Mouse (Mus musculus): ENCODE data around the gene Agap1. TPM values are rescaled to one million over a fixed set of nuclear protein-coding genes. Genes with fewer than 3 reads are reported as not detected.

Gene Agap1
- total RNA-seq, 2 experiments from 2014 or later = 21.7 to 29.5 TPM

DNA sequence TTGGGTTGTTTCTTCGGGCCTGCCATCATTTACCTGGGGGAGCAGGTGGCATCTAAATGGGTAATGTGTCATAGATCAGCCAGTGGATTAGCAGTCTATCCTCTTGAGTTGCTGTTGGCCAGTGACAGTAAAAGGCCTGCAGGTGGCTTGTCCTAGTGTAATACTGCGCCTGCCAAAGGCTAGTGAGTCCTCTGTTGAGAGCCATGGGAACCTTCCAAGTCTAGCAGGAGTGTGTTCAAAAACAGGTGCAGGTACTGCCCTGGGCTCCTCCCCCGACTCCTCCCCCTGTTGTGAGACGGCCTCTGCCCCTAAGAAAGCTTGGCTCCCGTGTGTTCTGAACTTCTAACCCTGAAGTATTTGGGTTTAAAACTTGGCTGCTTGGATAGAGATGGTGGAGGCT is 1.9 kb downstream of the Agap1 start:
- 0 out of 2 replicates have a peak, but pooled peaks have one; percentile 12 for ATAC-seq (replicated peaks; ENCODE audit: low FRiP score, low TSS enrichment, poor library complexity, severe bottlenecking)

DNA sequence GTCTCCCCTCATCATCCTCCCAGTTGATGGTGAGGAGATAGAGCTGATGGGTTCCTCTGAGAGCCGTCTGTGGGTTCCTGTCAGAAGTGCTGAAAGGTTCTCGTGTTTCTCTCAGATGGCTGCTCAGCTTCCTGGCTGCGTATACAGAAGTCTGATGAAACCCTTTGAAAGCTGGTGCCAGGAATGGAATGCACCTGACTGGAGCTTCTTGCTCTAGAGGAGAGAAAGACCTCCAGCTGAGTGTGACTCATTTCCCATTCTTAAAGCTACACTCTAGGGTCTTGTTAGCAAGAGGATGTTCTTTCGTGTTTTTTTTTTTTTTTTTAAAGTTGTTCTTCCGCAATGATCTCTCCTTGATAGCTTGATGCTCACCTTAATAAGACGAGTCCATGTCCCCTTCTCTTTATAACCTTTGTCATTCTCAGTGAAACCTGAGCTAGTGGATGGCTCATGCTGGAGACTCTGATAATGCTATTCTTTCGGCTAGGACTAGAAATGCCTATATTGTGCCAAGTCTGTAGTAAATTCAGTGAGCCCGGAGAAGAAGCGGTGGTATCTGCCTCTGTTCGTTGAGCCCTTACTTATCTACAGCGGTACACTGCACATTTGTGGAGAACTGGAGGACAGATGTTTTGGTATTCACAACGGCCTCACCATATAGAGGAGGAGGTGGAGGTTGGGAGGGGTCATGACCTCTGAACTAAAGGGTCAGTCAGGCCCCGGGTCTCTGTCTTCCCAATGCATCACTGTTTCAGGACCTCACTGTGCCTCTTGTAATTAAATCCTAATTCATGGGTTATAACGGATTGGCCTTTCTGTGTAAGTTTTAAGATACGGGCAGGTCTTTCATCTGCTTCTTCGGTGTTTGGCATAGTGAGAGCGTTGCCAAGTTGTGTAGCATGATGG is 2.8 kb downstream of the Agap1 start:
- peak; percentile 68 for ATAC-seq (replicated peaks; ENCODE audit: low FRiP score, low TSS enrichment, poor library complexity, severe bottlenecking)

DNA sequence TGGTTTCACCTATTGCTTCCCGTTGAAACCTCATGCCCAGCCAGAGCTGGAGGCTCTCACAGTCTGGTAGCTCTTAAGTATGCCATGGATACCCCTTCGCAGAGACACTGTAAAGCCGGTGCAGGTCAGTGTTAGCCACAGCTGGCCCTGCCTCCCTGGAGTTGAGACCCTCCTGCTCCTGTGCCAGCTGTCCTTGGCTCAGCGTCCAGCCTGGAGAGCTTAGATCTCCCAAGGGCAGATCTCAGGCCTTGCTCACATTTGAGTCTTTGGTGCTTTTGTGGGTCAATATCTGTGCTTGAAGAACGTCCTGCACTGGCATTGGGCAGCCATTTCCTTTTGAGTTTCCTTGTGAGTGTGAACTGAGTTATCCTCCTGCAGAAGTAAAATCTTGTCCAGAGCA is 7.3 kb downstream of the Agap1 start:
- ATAC-seq (replicated peaks; ENCODE audit: low FRiP score, low TSS enrichment, poor library complexity, severe bottlenecking) = no peak

DNA sequence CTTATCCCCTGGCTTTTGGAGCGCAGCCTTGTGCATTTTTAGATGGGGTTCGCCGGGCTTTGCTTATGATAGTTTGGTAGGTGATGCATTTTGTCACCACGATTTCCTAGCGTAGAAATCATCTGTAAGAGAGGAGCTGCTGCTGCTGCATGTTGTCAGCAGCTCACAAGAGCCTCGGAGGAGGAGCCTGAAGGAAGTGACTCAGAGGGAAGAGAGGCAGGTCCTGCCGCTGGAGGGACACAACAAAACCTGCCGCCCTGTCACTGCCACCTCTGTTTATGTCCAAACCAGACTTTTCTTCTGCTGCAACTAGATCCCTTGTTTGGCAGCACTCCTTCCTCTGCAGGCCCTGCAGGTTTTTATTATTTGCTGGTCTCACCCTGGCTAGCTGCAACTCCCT is 8.5 kb downstream of the Agap1 start:
- peak; percentile 57 for ATAC-seq (replicated peaks; ENCODE audit: low FRiP score, low TSS enrichment, poor library complexity, severe bottlenecking)

DNA sequence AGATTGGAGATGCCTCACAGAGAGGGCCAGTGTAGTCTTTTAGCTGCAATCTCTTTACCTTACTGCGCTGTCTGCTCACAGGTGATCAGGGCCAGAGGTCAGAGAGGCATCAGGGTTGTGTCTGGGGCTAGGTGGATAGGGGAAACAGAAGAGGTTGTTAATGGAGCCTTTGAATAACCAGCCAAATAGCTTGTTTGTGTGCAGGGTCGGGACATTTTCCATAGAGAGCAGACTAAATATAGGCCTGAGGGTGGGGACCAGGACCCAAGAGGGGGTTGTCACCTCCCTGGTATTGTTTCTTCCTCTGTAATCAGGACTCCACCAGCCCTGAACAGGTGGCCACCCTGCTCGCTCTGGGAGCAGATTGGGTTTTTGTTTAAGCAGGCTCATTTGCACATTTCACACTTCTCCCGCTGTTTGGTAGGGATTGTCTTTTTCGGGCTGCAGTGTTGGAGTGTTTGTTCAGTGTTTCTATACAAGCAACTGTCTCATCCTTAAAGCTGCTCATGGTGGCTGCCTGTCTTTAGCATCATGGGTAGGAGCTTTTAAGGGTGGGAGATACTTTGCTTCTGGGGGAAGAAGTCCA is 10.9 kb downstream of the Agap1 start:
- no peak for ATAC-seq (replicated peaks; ENCODE audit: low FRiP score, low TSS enrichment, poor library complexity, severe bottlenecking)

DNA sequence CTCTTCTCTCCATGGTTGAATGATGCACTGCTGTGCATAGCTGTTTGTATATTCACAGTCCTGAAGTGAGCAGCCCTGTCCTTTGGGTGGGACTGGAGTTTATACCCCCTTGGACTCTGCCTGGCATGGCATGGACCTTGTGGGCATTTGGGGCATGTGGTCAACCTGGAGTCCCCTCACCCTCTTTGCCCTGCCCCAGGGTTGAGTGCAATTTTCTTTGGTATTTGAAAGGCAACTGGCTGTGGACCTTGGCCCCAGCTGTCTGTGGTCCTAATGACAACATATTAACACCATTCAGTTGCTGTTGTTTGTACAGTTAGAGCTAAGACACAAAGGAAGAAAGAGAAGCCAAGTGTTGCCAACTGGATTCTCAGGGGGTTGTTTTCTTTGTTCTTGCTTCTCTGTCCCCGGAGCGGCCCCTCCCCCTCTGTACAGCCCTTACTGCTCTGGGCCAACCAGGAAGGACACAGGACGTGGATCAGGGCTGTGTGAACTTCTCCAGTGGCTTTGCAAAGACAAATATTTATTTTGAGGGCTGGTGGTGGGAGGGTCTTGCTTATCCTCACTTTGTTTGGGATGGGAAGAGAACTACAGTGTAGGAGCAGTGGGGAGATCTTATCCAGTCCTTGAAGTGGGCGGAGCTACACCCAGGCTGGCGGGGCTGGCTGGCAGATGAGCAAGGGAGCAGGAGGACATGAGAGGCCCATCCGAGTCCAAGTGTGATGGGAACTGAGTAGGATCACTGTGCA is 12.9 kb downstream of the Agap1 start:
- peak; percentile 51; the same call in 1 of the 2 replicates for ATAC-seq (replicated peaks; ENCODE audit: low FRiP score, low TSS enrichment, poor library complexity, severe bottlenecking)

DNA sequence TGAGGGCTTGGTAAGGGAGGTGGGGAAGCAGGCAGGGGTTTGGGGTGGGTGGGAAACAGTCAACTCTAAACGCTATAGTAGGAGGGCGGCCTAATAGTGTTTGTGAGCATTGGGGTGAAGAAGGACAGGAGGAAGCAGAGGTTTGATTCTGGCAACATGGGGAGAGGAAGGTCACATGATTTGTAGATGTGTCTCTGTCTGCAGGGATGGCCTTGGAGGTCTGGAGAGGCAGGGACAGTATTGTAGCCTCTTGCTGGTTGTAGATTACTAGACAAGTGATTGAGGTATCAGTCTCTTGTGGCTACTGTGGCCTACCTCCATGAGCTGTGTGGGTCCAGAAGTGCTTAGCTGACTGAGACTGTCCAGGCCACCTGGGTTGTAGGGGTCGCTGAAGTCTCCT is 13.5 kb downstream of the Agap1 start:
- no peak for ATAC-seq (replicated peaks; ENCODE audit: low FRiP score, low TSS enrichment, poor library complexity, severe bottlenecking)

DNA sequence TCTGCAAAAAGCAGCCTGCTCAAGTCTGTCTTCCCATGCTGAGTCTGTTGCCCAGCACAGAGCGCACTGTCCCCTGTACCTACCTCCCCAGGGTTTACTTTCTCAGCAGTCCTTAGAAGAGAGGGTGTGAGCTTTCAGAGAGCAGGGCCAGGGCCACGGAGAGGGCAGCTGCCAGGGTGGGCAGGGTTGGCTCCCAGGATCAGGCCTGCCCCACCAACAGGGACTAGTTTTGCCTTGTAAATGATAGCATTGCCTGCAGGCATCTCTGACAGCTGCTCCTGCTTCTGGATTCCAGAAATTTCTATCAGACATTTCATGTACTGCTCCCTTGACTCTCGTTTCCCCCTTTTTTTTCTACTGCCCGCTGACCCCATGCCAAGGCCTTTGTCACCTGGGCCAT is 16.8 kb downstream of the Agap1 start:
- ATAC-seq (replicated peaks; ENCODE audit: low FRiP score, low TSS enrichment, poor library complexity, severe bottlenecking) = no peak

DNA sequence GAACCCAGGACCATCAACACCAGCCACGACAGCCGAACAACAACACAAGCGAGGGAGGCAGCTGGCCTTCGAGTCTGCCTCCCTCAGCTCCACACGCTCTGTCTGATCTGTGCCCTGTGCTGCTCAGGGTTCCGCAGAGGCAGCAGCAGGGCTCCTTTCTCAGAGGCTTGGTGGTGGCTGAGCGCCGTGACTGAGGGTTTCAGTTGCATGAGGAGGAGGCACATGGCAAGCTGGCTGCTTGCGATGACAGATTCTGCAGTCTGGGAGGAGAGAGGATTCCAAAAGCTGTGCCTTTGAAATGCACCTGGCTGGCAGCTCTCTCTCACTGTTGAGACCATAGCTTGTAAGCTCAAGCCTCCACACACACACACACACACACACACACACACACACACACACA is 17.3 kb downstream of the Agap1 start:
- ATAC-seq (replicated peaks; ENCODE audit: low FRiP score, low TSS enrichment, poor library complexity, severe bottlenecking) = no peak

DNA sequence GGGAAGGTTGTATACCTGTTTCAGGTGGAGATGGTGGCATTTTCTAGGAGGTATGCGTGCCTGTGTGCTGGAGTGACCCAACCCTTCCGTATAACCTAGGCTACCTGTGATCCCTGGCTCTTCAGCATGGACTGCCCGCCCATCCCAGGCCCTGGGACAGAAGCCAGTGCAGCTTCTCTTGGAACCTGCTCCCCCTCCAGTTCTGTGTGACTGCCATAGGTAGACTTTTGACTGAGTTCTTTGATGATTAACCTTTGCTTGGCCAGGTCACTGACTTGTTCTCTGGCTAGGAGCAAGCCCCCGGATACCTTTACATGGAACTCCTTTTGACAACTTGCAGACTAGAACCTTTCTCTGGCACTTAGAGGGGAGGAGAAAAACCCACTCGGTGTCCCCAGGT is 19.3 kb downstream of the Agap1 start:
- ATAC-seq (replicated peaks; ENCODE audit: low FRiP score, low TSS enrichment, poor library complexity, severe bottlenecking) = no peak

DNA sequence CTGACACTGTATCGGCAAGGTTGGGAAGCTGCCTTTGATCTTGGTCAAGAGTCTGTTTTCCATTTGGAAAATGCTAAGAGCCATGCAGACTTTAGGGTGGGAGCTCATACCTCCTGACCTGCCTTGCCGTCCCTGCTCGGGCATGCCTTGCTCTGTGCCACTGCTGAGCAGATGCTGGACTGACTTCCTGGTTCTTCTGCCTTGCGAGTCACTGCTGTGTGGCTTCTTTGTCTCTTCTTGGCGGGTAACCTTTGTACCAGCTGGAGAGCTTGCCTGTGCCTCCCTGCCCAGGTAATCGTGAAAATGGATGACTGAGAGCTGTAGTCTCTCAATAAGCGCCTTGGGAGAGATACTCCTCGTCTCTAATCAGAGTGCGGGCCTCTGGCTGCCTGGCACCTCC is 20.2 kb downstream of the Agap1 start:
- ATAC-seq (replicated peaks; ENCODE audit: low FRiP score, low TSS enrichment, poor library complexity, severe bottlenecking) = no peak

DNA sequence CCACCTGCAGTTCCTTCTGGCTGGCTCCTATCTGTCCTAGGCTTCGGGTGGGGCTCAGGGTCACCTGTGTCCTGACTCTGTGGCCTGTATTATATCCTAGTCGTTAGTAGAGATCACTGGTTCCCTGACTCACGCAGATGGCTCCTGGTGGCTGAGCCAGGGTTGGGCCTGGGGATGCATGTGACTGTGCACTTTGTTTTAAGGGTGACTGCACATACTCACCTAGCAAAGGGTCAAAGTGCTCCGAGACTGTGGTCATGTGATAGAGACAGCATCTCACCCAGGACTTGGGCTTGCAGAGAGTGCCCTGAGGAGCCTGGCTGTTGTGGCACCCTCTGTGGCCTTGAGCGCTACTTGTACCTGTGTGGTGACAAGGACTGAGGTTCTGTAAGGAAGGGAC is 22.4 kb downstream of the Agap1 start:
- no peak for ATAC-seq (replicated peaks; ENCODE audit: low FRiP score, low TSS enrichment, poor library complexity, severe bottlenecking)

DNA sequence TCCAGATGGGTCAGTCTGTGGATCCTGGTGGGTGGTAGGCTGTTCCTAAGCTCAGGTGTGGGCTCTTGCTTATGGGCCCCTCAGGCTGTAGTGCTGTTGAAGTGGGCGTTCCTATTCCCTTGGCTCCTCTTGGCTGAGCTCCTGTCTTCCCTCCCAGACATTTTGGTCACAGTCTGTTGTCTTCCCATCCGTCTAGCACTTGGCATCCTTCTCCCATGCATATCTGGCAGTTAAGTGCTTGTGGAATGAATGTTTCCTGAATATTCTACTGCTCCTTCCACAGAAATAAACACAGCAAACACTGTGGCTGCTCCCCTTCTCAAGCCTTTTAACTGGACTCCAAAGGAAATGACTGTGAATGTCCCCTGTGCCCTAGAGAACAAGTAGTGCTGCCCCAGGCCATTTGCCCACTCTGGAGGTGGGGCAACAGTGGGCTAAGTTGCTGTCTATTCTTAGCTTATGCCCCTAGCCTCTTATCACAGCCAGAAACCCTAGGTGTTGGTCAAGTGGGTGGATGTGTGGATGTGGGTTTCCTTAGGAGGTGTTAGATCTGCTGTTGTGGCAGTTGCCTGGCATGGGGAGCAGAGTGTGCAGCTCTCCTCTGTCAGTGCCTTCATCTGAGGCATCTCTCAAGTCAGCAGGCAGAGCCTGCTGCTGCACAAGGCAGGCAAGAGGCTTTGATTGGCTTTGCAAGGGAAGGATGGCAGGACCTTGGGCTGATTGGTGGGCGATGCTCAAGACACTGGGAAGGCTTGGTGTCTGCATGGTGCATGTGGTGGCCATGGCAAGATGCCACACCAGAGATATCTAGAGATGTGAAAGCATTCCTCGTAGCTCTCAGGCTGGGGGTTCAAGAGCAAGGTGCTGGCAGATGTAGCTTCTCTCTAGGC is 24.2 kb downstream of the Agap1 start:
- peak; percentile 60 for ATAC-seq (replicated peaks; ENCODE audit: low FRiP score, low TSS enrichment, poor library complexity, severe bottlenecking)

DNA sequence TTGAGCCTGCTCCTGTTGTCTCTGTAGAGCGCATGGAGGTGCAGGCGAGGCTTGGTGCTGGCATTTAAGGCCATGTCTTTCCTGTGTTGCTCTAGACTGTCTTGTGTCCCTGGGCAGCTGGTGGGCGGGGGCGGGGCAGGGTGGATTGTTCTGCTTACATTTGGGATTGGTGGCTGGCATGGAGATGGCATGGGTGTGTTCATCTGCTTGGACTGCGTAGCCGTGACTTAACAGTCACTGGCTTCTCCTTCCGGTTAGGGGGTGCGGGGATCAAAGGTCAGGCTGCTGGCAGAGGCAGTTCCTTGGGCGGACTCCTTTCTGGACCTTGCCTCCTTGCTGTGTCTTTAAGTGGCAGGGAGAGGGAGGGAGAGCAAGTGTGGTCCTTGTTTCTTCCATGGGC is 26.5 kb downstream of the Agap1 start:
- no peak for ATAC-seq (replicated peaks; ENCODE audit: low FRiP score, low TSS enrichment, poor library complexity, severe bottlenecking)

DNA sequence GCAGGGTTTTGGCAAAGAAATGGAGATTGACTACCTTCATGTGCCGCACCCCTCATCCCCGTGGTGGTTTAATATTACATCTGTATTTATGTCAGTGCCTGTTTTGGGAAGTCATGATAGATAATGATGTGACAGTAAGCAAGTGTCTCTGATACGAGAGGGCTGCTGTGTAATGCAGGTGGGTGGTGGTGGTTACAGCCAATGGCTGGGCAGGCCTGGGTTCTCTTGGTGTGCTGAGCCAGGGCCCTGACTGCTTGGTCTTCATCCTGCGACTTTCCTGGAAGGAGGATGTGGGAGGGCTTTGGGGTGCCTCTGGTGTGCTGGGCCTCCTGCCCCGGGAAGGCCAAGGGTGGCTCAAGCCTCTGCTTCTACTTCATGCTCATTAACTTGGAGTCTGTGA is 28.2 kb downstream of the Agap1 start:
- ATAC-seq (replicated peaks; ENCODE audit: low FRiP score, low TSS enrichment, poor library complexity, severe bottlenecking) = peak; percentile 60

DNA sequence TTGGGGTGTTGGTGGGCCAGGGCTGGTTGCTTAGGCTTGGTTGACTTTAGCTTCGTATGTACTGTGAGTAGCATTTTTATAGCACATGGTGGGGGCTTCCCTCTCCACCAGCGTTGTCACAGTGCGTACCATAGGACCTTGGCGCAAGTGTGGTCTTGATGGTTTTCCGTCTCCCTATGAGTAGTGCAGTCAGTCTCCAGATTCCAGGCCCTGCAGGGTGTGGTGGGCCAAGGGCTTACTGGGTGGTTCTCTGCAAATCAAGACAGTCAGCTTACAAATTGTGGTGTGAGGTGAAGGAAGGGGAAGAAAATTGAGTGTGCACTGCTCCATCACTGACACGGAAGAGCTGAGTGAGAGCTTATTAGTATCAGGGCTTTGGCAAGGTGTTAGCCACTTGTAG is 32.3 kb downstream of the Agap1 start:
- ATAC-seq (replicated peaks; ENCODE audit: low FRiP score, low TSS enrichment, poor library complexity, severe bottlenecking) = no peak

DNA sequence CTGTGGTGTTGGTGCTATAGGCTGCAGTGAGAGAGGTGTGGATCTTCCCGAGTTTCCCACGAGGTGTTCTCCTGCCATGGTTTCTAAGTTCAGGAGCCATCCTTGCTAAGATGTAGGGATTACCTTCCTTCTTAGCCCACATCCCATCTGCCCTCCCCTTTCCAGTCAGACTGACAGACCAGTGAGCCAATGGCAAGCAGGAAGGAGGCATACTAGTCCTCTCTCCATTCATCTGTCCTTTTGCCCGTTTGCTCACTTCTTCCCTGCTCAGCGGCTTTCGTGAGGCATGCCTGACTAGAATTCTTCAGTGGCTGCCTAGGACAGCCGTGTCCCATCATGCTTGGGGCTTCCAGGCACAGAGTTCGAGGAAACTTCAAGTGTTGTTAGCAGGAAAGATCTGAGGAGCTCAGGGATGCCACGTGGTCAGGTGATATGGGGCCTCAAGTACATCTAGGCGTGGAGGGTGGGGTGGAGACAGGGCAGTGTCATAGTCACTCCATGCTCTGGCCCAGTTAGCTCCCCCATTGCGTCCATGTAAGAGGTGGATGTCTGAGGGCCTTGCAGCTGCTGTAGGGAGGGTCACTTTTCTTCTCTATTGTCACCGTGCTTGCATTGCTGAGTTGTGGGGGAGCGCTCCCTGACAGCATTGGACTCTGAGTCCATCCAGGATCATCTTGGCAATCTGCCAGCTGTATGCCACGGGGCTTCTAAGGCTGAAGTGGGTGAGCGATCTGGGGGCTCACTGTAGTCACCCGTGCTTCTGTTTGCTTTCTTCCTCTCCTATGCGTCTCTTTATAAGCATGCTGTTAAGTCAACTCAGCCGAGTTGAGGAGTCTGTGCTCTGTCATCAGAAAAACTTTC is 34.7 kb downstream of the Agap1 start:
- peak; percentile 22; the same call in 1 of the 2 replicates for ATAC-seq (replicated peaks; ENCODE audit: low FRiP score, low TSS enrichment, poor library complexity, severe bottlenecking)

DNA sequence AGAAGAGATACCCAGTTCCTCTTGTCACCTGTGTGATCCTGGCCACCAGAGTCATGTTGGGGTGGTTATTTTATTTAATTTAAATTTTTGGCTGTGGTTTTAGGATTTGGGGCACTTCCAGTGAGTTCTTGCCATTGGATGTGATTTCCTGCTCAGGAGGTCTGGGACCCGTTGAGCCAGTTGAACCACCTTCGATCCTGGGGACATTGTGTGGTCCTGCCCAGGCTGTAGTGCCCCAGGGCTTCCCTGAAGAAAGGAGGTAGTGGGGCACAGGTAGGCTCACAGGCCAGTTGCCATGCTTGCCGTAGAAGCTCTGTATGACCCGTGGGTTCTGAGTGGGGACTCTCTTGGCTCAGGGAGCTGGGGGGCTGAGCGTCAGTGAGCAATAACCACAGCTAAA is 38.6 kb downstream of the Agap1 start:
- ATAC-seq (replicated peaks; ENCODE audit: low FRiP score, low TSS enrichment, poor library complexity, severe bottlenecking) = no peak

DNA sequence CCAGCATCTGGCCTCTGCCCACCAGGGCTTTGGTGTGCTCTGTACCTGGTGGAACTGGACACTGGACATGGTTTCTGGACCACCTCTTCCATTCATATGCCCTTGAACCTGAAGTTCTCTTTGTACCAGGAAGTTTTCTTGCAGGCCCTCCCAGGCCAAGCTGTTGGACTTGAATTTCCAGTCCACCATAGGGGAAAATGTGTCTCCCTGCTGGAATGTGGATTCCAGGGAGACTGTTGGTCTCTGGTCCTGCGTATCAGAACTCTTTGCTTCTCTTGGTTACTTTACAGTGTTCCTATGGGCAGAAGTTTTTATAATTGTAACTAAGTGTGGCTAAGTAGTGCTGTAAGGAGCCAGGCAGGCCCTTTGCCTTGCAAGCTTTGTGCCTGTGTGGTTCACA is 40.2 kb downstream of the Agap1 start:
- ATAC-seq (replicated peaks; ENCODE audit: low FRiP score, low TSS enrichment, poor library complexity, severe bottlenecking) = no peak
